Mouse (Mus musculus) embryonic stem cell, embryonic (primary cell): Measurements from ENCODE around the gene Usp28.

ENCODE experiments used
- CTCF ChIA-PET, 4 experiments: fragments of 300-600 bp in 2 of 4; fragments of 350-600 bp in 2 of 4; sonication (Branson Sonifier 250); formaldehyde crosslinking; loops; one replicate each; lab custom pipeline; 2022; ENCODE audit warnings: inconsistent platforms in 2 of 4; lab: Charles Lee
- POLR2A ChIA-PET, 4 experiments: fragments of 300-600 bp in 2 of 4; fragments of 350-600 bp in 2 of 4; sonication (Branson Sonifier 250); formaldehyde crosslinking; loops; one replicate each; lab custom pipeline; 2022; ENCODE audit warnings: antibody characterized with exemption in 4 of 4, inconsistent platforms in 1 of 4; lab: Charles Lee

Gene Usp28

GRCm38 (mm10) chr9:49081107-49081506 lies 95.9 kb downstream of the Usp28 start, which contains the start of gene Tmprss5:
TSS of gene Tmprss5 (plus strand) at chr9:49081260.
- POLR2A ChIA-PET, result interaction anchor here (0.7 to 3.3 kb wide), 26 partner anchors 15 to 1444 kb away, joined by 3 to 15 read pairs (median 4); partner anchors contain the start of genes Ttc12 (in 2 of the 4) and Htr3a (in 1 of the 4)
- CTCF ChIA-PET, result interaction anchor here (0.5 to 4.6 kb wide), 43 partner anchors 11 to 934 kb away, joined by 3 to 88 read pairs (median 3); partner anchors contain the start of genes Ttc12 (in 3 of the 4), Drd2 (in 1 of the 4) and Zw10 (in 1 of the 4)

GRCm38 (mm10) chr9:49081561-49081960 lies 96.4 kb downstream of the Usp28 start:
- ChIA-PET POLR2A (interaction anchor here (0.5 to 3.3 kb wide), 27 partner anchors 14 to 1444 kb away, joined by 3 to 15 read pairs (median 4); partner anchors contain the start of genes Ttc12 (in 2 of the 4) and Htr3a (in 1 of the 4)), CTCF (interaction anchor here (0.5 to 4.6 kb wide), 48 partner anchors 11 to 933 kb away, joined by 3 to 88 read pairs (median 3); partner anchors contain the start of genes Ttc12 (in 3 of the 4), Drd2 (in 1 of the 4) and Zw10 (in 1 of the 4))

GRCm38 (mm10) chr9:49087317-49087716 lies 102.1 kb downstream of the Usp28 start:
- ChIA-PET CTCF (interaction anchor here in 3 of 4 experiments (1.0 to 2.0 kb wide), 4 partner anchors 399 to 401 kb away, joined by 3 to 11 read pairs (median 6); partner anchors contain the start of gene Ttc12 (in 1 of the 3)), POLR2A (interaction anchor here in 2 of 4 experiments (1.0 to 1.2 kb wide), 4 partner anchors 17 to 399 kb away, joined by 3 to 4 read pairs (median 3); partner anchors contain the start of gene Ttc12 (in 1 of the 2))
